ENCODE assay signal across 8 mouse cellular contexts in genomic region chr12:3235124-3235631, GRCm38 (mm10).
DNase-seq lines count a peak whose midpoint lies in the region; ATAC-seq and TF ChIP-seq lines count a peak whose summit lies in the region.

No protein-coding gene starts in this region.

- peak overlapping the region; percentile 56 to 94; a peak in 3 of 4 replicates for H3K4me3 ChIP-seq in MEL (ENCODE audit: control insufficient read depth in 1 of 2, insufficient read depth in 1 of 2, low read depth in 2 of 2, low read length in 2 of 2)
- peak overlapping the region; percentile 48 for H3K4me3 ChIP-seq in forebrain, embryonic 16.5 days (replicated peaks; ENCODE audit: low read length)
- peak overlapping the region; percentile 73 for H3K4me3 ChIP-seq in lung, embryonic 16.5 days (ENCODE audit: low read length)

- peak overlapping the region; percentile 77; the same call in 1 of the 2 replicates for H3K27ac ChIP-seq in MEL (ENCODE audit: control insufficient read depth, low read depth, low read length)
- H3K27ac ChIP-seq in forebrain, embryonic 16.5 days (ENCODE audit: low read length), result peak overlapping the region; percentile 67
- H3K27ac ChIP-seq in lung, embryonic 16.5 days (ENCODE audit: low read length), result peak overlapping the region; percentile 87

- peak overlapping the region; percentile 79 for H3K9ac ChIP-seq in MEL (ENCODE audit: control insufficient read depth, low read depth, low read length, poor library complexity, severe bottlenecking)
- peak overlapping the region; percentile 60 for H3K9ac ChIP-seq in forebrain, embryonic 16.5 days (replicated peaks; ENCODE audit: low read depth, low read length)
- peak overlapping the region; percentile 69 for H3K9ac ChIP-seq in lung, embryonic 16.5 days (ENCODE audit: low read length)

- H3K4me2 ChIP-seq in forebrain, embryonic 16.5 days (ENCODE audit: low read length), result peak overlapping the region; percentile 77
- H3K4me2 ChIP-seq in lung, embryonic 16.5 days (ENCODE audit: low read depth, low read length), result peak overlapping the region; percentile 68

- H3K27me3 ChIP-seq in MEL (ENCODE audit: control insufficient read depth in 1 of 2, insufficient read depth in 2 of 2, low read length in 2 of 2), result no peaks in the 10 kb centered on the region
- H3K27me3 ChIP-seq in forebrain, embryonic 16.5 days (replicated peaks; ENCODE audit: control insufficient read depth, insufficient read depth, low read length), result no peaks in the 10 kb centered on the region
- no peaks in the 10 kb centered on the region for H3K27me3 ChIP-seq in lung, embryonic 16.5 days (ENCODE audit: control insufficient read depth, insufficient read depth, low read depth, low read length)

- peaks cover 0 to 3% of the 10 kb centered on the region in 2 experiments; a peak in 1 of 4 replicates for H3K4me1 ChIP-seq in MEL (ENCODE audit: control insufficient read depth in 1 of 2, insufficient read depth in 2 of 2, low read length in 2 of 2)
- H3K4me1 ChIP-seq in forebrain, embryonic 16.5 days (replicated peaks; ENCODE audit: control insufficient read depth, insufficient read depth, low read length), result peaks cover 4% of the 10 kb centered on the region; the same call in 1 of the 2 replicates
- H3K4me1 ChIP-seq in lung, embryonic 16.5 days (replicated peaks; ENCODE audit: control insufficient read depth, insufficient read depth, low read length), result peaks cover 5% of the 10 kb centered on the region

- 0 out of 4 replicates have a peak, but pooled peaks cover 0 to 2% of the 10 kb centered on the region in 2 experiments for H3K36me3 ChIP-seq in MEL (ENCODE audit: control insufficient read depth in 1 of 2, insufficient read depth in 2 of 2, low read length in 2 of 2)
- H3K36me3 ChIP-seq in forebrain, embryonic 16.5 days (ENCODE audit: control insufficient read depth, insufficient read depth), result peaks cover 19% of the 10 kb centered on the region
- H3K36me3 ChIP-seq in lung, embryonic 16.5 days (ENCODE audit: control insufficient read depth, insufficient read depth, low read length), result peaks cover 29% of the 10 kb centered on the region

- peak; percentile 90 for ATAC-seq in forebrain, embryonic 16.5 days
- peak; percentile 79 to 89 for ATAC-seq in hematopoietic stem cell, adult 5-6 weeks (replicated peaks in 1 of 2; ENCODE audit: insufficient read depth in 1 of 2, low FRiP score in 2 of 2, low TSS enrichment in 1 of 2, low read depth in 1 of 2, poor library complexity in 2 of 2, severe bottlenecking in 2 of 2)
- peak; percentile 92 for ATAC-seq in lung, embryonic 16.5 days (ENCODE audit: low read depth)

- peaks cover 4% of the 10 kb centered on the region for H3K79me2 ChIP-seq in MEL (ENCODE audit: control insufficient read depth, insufficient read depth, low read length, poor library complexity)

- TF ChIP-seq CTCF in MEL (IDR thresholded peaks at IDR 0.05 in 2 of 3, conservative IDR thresholded peaks at IDR 0.05 in 1 of 3; ENCODE audit: control insufficient read depth in 1 of 3, insufficient read depth in 1 of 3, low read depth in 2 of 3, low read length in 3 of 3, poor library complexity in 1 of 3, severe bottlenecking in 1 of 3), result no peak

- peak; percentile 95 for DNase-seq in MEL (ENCODE audit: low read depth, low spot score)
- peak; percentile 90 to 98 for DNase-seq in cerebellum, adult 18-20 months
- peak; percentile 92 for DNase-seq in layer of hippocampus, adult 9-10 months (ENCODE audit: low spot score)
- DNase-seq in ovary, postnatal 10 days (ENCODE audit: low spot score), result peak; percentile 46
- DNase-seq in thymus, postnatal 10 days (ENCODE audit: low spot score in 2 of 2), result peak; percentile 84 to 92

- TF ChIP-seq EP300 in MEL (IDR thresholded peaks at IDR 0.05; ENCODE audit: low read depth in 1 of 2, low read length in 2 of 2), result no peak; a peak in 1 of 4 replicates

- TF ChIP-seq POLR2A in MEL (IDR thresholded peaks at IDR 0.05; ENCODE audit: control insufficient read depth in 1 of 2, insufficient read depth in 1 of 2, low read depth in 1 of 2, low read length in 2 of 2, poor library complexity in 1 of 2), result peak in 1 of 2 experiments; percentile 76; a peak in 2 of 4 replicates

- WGBS in forebrain, embryonic 16.5 days, result 23% methylated on average over 33 of the region's 36 CpGs
- WGBS in lung, embryonic 16.5 days, result 21% methylated on average over 31 of the region's 36 CpGs

- H3K9me3 ChIP-seq in MEL (replicated peaks; ENCODE audit: insufficient read depth, low read length), result no peaks in the 10 kb centered on the region
- no peaks in the 10 kb centered on the region for H3K9me3 ChIP-seq in forebrain, embryonic 16.5 days (ENCODE audit: control insufficient read depth, low read length)
- peaks cover 5% of the 10 kb centered on the region; the same call in 1 of the 2 replicates for H3K9me3 ChIP-seq in lung, embryonic 16.5 days (ENCODE audit: control insufficient read depth, low read length)

- no peak for TF ChIP-seq RAD21 in MEL (IDR thresholded peaks at IDR 0.05; ENCODE audit: low read depth, low read length)

TF ChIP-seq in MEL, 35 proteins besides CTCF, POLR2A, EP300 and RAD21:
- TF ChIP-seq MAX (IDR thresholded peaks at IDR 0.05; ENCODE audit: low read length), result no peak
- TF ChIP-seq CHD1 (IDR thresholded peaks at IDR 0.05; ENCODE audit: low read depth, low read length), result no peak
- TF ChIP-seq SMC3 (IDR thresholded peaks at IDR 0.05; ENCODE audit: low read depth, low read length), result no peak
- peak; percentile 92 for TF ChIP-seq HCFC1 (IDR thresholded peaks at IDR 0.05; ENCODE audit: low read depth, low read length)
- TF ChIP-seq BHLHE40 (IDR thresholded peaks at IDR 0.05; ENCODE audit: borderline replicate concordance, low read depth, low read length), result no peak
- peak; percentile 81 for TF ChIP-seq KAT2A (conservative IDR thresholded peaks at IDR 0.05; ENCODE audit: low read depth, low read length)
- TF ChIP-seq ELF1 (IDR thresholded peaks at IDR 0.05; ENCODE audit: low read depth, low read length), result peak; percentile 94
- no peak for TF ChIP-seq MEF2A (IDR thresholded peaks at IDR 0.05; ENCODE audit: extremely low read depth, insufficient replicate concordance, low read depth, low read length, poor library complexity, severe bottlenecking)
- TF ChIP-seq POLR2AphosphoS2 (IDR thresholded peaks at IDR 0.05; ENCODE audit: low read length), result peak; percentile 40
- no peak for TF ChIP-seq ZNF384 (IDR thresholded peaks at IDR 0.05; ENCODE audit: low read depth, low read length)
- TF ChIP-seq ETS1 (IDR thresholded peaks at IDR 0.05; ENCODE audit: low read depth, low read length), result no peak
- TF ChIP-seq MAZ (IDR thresholded peaks at IDR 0.05; ENCODE audit: low read depth, low read length), result no peak
- no peak for TF ChIP-seq RCOR1 (IDR thresholded peaks at IDR 0.05; ENCODE audit: low read depth, low read length)
- TF ChIP-seq POLR2AphosphoS5 (IDR thresholded peaks at IDR 0.05; ENCODE audit: borderline replicate concordance, low read depth, low read length), result no peak
- TF ChIP-seq TBP (IDR thresholded peaks at IDR 0.05; ENCODE audit: low read depth, low read length), result no peak
- peak; percentile 65; the same call in 1 of the 2 replicates for TF ChIP-seq NELFE (IDR thresholded peaks at IDR 0.05; ENCODE audit: low read depth, low read length)
- peak; percentile 94 for TF ChIP-seq CHD2 (IDR thresholded peaks at IDR 0.05; ENCODE audit: low read length)
- no peak for TF ChIP-seq SIN3A (IDR thresholded peaks at IDR 0.05; ENCODE audit: low read length)
- TF ChIP-seq MYC (IDR thresholded peaks at IDR 0.05; ENCODE audit: low read depth, low read length), result peak; percentile 76; the same call in 1 of the 2 replicates
- TF ChIP-seq MAFK (IDR thresholded peaks at IDR 0.05; ENCODE audit: borderline replicate concordance, low read depth, low read length), result no peak
- TF ChIP-seq MXI1 (IDR thresholded peaks at IDR 0.05; ENCODE audit: low read depth, low read length), result no peak

Comparison
In these comparisons a context has a peak if more than half of its experiments do, and no peak if none do; other contexts are left out.
1. Peak in every context shown above with its lines: DNase-seq, ATAC-seq, H3K4me3 ChIP-seq and H3K27ac ChIP-seq.